Mouse (Mus musculus) A20 (cell line): ENCODE data around the gene Klk1b16.
"Not testable (repeated sequence)": the region's sequence is repeated elsewhere in the genome, so short reads cannot be mapped to it uniquely, and the experiment has no call there.

Experiments used
- DNase-seq: peaks from one replicate; pipeline ENCODE4 v3.0.0-alpha.2; 2011; ENCODE audit warnings: low read depth, low spot score

Gene Klk1b16

DNA sequence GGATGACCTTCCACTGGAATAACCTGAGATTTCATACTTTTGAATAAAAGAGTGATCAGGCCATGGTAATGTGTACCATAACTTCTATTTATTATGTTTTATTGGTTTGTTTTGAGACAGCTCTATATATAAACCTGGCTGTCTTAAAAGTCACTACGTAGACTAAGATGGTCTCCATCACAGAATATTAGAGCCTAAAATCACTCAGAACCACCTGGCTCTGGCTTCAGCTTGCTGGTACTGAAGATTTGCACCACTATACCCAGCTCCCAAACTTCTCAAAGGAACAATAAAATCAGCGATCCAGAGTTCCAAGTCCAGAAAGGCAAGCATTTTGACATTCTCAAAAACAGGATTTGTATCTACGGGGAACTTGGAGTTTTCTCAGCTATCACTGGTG is at the start of gene Klk1b16:
Gene Klk1b16 (plus strand): TSS at position 301 of the 400 bp plus-strand sequence.
- no peak for DNase-seq

DNA sequence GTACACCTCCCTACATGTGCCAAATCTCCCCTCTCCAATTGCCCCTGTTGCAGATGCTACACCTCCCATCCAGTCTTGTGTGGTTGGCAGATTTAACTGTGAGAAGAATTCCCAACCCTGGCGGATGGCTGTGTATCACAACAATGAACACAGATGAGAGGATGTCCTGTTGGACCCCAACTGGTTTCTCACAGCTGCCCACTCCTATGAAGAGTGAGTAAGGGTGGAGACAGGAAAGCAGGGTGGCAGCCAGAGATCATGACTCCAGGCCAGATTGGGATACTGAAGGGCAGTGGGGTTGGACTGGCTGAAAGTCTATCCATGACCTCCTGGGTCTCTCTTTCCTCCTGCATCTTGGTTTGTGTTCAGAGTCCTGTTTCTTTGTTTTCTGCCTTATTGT is 40.5 kb upstream of the Klk1b16 start:
- no peak for DNase-seq

DNA sequence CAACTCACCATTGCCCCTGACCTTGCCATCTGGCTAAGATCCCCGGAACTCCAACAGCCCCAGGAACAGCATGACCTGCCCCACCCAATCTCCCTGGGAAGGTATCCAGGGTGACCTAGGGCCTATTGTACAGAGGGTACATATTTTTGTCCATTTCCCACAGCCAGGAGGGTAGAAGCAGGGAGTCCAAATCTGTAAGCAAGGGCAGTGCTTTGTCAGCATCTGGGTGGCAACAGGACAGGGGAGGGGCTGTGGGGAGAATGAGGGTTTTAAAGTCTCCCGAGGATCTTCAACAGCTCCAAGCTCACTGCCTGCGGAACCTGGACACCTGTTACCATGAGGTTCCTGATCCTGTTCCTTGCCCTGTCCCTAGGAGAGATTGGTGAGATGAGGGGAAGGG is 34.5 kb upstream of the Klk1b16 start, which contains the start of gene Klk1b21:
Gene Klk1b21 (plus strand): TSS at position 301 of the 400 bp plus-strand sequence.
- not testable (repeated sequence) for DNase-seq

DNA sequence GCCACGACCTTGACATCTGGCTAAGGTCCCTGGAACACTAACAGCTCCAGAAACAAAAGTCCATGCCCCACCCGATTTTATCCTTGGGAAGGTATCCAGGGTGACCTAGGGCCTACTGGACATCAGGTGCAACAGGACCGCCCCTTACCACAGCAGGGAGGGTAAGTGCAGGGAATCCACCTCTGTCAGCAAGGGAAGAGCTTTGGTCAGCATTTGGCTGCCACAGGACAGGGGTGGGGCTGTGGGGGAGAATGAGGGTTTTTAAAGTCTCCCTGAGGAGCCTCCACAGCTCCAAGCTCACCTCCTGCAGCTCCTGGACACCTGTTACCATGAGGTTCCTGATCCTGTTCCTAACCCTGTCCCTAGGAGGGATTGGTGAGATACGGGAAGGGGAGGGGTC is 24.2 kb upstream of the Klk1b16 start, which contains the start of gene Klk1b22:
Gene Klk1b22 (plus strand): TSS at position 301 of the 400 bp plus-strand sequence.
- no peak for DNase-seq

DNA sequence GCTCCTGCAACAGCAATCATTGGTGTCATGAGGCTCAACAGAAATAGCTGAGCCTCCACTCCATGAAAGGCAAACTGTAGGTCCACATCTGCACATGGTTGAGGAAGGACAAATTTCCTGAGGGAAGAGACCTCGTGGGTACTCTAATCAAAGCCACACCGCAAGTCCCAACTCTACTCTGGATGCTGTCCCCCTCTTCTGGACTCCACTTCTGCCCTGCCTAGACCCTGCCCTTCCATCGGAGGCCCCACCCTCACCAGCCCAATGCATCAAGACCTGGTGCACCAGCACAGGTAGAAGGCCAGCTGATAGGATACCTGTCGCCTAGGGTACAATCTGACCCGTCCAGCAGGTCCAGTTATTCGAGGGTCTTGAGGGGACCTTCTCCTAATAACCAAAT is 13.1 kb upstream of the Klk1b16 start:
- DNase-seq, result no peak

DNA sequence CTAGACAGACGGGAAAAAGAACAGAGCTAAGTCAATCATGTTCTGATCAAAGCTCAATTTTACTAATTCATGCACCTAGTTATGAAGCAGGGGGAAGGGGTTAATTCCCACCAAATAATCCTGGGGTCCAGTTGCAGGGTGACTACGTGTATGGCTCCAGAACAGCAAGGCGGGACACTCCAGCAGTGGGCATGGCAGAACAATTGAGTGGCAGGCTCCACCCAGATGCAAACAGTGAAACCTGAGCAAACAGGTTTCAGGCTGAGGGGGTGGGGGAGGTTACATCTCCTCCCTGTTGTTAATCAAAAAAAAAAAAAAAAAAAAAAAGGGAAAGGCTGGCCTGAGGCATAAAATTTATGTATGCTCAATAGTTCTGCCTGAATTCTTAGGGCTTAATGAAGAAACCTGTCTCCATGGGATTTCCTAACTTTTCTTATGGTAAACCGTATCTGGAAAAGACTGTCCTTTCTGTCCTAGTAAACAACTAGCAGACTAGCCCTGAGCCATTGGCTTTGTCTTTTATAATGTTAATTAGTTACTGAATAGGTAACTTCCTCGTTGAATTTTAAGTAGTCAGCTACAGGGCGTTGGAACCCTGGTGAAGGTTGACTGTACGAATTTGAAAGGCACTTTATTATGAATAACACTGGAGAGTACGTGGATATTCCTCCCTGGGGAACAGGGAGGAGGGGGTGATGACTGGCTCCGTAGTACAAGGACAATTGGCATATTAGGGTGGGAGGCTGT is 42.9 kb downstream of the Klk1b16 start:
- no peak for DNase-seq

DNA sequence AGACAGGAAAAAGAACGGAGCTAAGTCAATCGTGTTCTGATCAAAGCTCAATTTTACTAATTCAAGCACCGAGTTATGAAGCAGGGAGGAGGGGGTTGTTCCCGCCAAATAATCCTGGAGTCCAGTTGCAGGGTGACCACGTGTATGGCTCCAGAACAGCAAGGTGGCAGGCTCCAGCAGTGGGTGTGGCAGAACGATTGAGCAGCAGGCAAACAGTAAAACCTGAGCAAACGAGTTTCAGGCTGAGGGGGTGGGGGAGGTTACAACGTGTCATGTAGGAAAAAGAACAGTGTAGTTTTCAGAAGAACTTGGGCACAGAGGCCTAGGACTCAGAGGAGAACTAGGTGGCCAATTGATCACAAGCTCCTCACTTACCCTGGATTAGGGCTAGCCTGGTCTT is 49.9 kb downstream of the Klk1b16 start:
- DNase-seq, result not testable (repeated sequence)

DNA sequence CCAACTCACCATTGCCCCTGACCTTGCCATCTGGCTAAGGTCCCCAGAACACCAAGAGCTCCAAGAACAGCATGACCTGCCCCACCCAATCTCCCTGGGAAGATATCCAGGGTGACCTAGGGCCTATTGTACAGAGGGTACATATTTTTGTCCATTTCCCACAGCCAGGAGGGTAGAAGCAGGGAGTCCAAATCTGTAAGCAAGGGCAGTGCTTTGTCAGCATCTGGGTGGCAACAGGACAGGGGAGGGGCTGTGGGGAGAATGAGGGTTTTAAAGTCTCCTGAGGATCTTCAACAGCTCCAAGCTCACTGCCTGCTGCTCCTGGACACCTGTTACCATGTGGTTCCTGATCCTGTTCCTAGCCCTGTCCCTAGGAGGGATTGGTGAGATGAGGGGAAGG is 51.4 kb downstream of the Klk1b16 start, which contains the start of gene Klk1b24:
Gene Klk1b24 (plus strand): TSS at position 301 of the 400 bp plus-strand sequence.
- DNase-seq, result not testable (repeated sequence)
